Mouse (Mus musculus) megakaryocyte progenitor cell, adult 5-6 weeks (primary cell): Measurements from ENCODE around the gene Fzd2. TPM values are rescaled to one million over a fixed set of nuclear protein-coding genes. Genes with fewer than 3 reads are reported as not detected.
"Not testable (repeated sequence)": the region's sequence is repeated elsewhere in the genome, so short reads cannot be mapped to it uniquely, and the experiment has no call there.

ENCODE experiments used
- ATAC-seq: replicated peaks from 2 replicates; pipeline ENCODE4 v1.8.0; 2016; ENCODE audit warnings: mild to moderate bottlenecking, moderate TSS enrichment, inconsistent platforms; ENCODE audit not compliant: poor library complexity
- total RNA-seq, 2 experiments: library from RNA; stranded (forward) in 1 of 2; stranded (reverse) in 1 of 2; fragments of 157-497, 149-512 nt in 1 of 2; fragments of 200-1000 nt in 1 of 2; gene quantifications; 2 replicates each; pipeline versions ENCODE4 v1.2.3 to v1.2.4; 2015 to 2017

Gene Fzd2
- total RNA-seq, 2 experiments from 2014 or later: not detected

GRCm38 (mm10) chr11:102580034-102580330 is 24.2 kb upstream of the Fzd2 start:
- no peak for ATAC-seq

DNA sequence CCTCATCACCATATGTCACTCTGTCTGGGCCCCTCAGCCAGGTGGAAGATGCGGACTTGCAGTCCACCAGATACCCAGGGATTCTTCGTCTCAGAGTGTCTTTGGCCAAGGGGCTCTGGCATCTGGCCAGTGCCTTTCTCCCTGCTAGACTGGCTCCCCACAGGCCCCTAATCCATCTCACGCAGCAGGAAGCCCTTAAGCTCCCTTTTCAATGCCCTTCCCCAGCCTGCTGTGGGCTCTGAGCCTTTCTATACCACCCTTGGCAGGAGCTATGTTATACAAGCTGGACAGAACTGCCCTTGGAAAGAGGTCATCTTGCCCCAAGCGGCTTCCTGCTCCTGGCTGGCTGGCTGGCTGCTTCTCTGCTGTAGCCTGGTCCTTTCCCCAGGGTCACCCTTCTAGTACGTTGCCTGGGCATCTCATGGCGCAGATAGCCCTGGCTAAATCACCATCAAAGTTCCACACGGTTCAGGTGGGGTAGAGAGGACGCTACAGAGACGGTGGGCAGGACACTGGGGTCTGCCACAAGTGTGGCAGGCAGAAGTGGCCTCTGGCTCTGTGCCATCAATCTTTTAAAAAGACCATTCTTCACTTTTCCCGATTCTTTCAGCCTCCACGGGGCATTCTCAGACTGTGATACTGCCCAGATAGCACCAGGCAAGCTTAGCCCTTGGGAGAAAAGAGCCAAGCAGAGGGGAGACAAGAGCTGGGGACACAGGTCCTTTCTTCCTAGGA is 22.7 kb upstream of the Fzd2 start:
- no peak for ATAC-seq

DNA sequence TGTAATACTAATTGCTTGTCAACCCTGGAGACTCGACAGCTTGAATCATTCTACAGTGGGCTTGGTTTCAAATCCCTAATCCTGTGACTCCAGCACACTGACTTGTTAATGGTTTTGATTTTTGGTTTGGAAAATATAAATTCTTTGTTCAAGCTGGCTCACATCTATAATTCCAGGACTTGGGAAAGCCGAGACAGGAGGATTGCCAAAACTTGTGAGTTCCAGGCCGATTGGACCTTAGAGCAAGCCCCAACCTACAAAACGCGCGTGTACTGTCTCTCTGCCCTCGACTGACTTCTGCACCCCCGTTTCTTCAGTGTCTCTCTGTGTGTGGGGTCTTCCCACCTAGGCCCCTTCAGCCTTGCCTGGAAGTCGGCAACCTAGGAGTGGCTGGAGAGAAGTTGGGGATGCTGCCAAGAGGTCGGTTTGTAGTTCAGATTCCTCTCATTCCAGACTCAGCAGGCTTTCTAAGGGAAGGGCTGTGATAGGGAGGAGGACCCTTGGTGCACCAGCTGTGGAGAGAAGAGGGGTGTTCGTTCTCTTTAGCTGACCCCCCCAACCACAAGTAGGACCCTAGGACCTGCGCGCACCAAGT is 22.1 kb upstream of the Fzd2 start:
- ATAC-seq: no peak

GRCm38 (mm10) chr11:102582736-102583135 is 21.5 kb upstream of the Fzd2 start:
- no peak for ATAC-seq

- no peak for ATAC-seq
Measured at GRCm38 (mm10) chr11:102586445-102587130, 17.6 kb upstream of the Fzd2 start.

- no peak for ATAC-seq
Measured at GRCm38 (mm10) chr11:102587554-102587953, 16.6 kb upstream of the Fzd2 start.

- no peak for ATAC-seq
Measured at GRCm38 (mm10) chr11:102595341-102595820, 8.8 kb upstream of the Fzd2 start.

- ATAC-seq: peak; percentile 58
Measured at GRCm38 (mm10) chr11:102599912-102600311, 4.3 kb upstream of the Fzd2 start.

GRCm38 (mm10) chr11:102602816-102603495 is 1.2 kb upstream of the Fzd2 start:
- no peak for ATAC-seq

GRCm38 (mm10) chr11:102603496-102603850 is 723 bp upstream of the Fzd2 start:
- no peak for ATAC-seq

- peak; percentile 38; the same call in 1 of the 2 replicates for ATAC-seq
Measured at GRCm38 (mm10) chr11:102604777-102605552, 769 bp downstream of the Fzd2 start.

GRCm38 (mm10) chr11:102605553-102606416 is 1.6 kb downstream of the Fzd2 start:
- no peak for ATAC-seq

GRCm38 (mm10) chr11:102606751-102607171 is 2.6 kb downstream of the Fzd2 start:
- ATAC-seq: no peak

DNA sequence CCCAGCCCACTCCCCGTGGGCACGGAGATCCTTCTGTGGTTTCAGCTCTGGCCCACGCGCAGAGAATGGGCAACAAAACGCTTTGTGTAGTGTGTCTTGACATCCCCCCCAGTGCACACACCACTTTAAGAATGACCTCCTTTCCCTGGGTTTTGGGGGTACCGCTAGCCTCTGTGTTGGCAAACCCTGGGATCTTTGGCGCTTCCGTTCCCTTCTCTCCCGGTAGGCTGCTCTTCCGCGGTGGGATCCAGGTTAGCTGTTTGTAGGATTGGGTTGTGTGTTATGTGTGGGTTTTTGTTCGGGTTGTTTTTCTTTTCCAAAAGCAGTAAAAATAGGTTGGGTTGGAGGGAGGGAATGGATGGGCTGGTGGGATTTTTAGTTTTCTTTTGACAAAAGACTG is 3.0 kb downstream of the Fzd2 start:
- ATAC-seq: not testable (repeated sequence)

DNA sequence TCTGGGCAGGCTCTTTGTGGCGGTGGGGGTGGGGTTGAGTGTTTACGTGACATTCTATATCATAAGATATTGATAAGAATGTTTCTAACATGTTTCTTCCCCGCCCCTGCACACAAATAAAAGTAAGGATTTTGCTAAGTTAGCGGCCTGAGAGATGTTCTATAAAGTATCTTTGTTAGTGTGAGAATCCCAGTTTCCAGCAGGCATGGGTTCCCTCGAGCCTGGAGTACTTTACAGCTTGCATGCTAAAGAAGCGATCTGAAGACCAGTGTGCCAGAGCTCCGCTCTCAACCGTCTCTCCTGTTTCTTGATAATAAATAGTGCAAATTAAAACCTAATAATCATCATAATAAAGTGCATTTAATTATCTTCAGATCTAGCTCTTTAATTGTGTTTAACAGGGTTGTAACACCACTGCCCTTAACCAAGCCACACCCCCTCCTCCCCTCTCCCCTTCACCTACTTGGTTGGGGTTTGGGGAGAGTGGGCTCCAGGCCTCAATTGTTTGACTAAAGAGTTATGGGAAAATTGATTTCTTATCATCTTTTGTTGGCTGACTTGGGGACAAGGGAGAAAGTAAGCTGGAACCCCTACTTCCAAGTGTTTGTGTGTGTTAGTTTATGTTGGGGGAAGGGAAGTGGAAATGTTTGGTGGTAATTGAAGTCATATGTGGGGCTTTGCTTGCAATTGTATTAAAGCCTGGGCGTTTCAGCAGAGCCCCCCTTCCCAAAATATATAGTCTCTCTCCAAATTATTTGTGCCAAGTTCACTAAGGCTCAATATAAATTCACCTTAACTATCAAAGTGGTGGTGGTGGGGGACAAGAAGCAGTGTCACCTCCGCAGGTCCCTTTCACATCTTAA is 3.7 kb downstream of the Fzd2 start:
- ATAC-seq: no peak

DNA sequence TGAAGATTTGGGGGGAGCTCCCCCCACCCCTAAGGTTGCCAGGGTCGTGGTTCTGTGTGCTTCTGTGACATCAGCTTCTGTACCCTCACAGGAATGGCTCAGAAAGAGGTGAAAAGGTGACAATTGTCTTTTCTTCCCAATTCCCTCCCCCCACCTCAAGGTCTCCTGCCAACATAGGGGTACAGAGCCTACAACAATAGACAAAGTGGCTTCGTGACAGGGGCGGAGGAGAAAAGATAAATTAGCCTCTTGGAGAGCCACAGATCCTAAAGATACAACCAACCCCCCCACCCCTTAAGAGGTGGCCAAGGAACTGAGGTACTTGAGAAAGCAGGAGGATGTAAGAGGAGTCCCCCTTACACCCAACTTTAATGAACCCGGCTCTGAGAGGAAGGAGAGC is 4.5 kb downstream of the Fzd2 start:
- ATAC-seq: no peak

DNA sequence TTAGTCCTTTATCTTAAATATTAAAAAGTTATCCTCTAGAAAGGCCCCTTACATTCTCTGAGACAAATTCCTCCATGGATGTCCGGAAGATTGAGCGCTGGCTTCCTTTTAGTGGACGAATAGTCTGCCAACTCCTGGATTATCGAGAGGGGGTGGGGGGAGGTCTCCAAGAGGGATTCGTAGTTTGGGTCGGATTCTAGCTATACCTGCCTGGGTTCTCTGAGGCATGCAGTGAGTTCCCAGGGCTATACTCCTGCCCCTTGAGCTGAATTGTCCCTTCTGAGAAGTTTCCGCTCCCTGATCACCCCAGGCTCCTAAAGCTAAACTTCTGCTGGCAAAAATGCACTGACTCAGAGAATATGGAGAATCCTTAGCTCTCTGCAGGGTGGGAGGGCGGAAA is 5.3 kb downstream of the Fzd2 start:
- ATAC-seq: no peak

- no peak for ATAC-seq
Measured at GRCm38 (mm10) chr11:102610260-102610659, 6.1 kb downstream of the Fzd2 start.
